Mouse (Mus musculus) heart, postnatal 0 days (tissue): ENCODE results near the gene Slc13a3. TPM values are rescaled to one million over a fixed set of nuclear protein-coding genes. Genes with fewer than 3 reads are reported as not detected.

Experiments
- ATAC-seq: fragments of 200-750 bp; cut with Nextera tagmentation; 2 replicates; pipeline ENCODE4 v1.8.0; 2017; ENCODE audit warnings: low read depth, moderate number of reproducible peaks, moderate library complexity; ENCODE audit not compliant: insufficient read depth
- DNase-seq: peaks from one replicate; pipeline ENCODE4 v3.0.0-alpha.2; 2016; ENCODE audit warnings: low spot score
- H3K27ac ChIP-seq: fragments of 300-500 bp; sonication (generic); 2 replicates; pipeline ENCODE4 v1.5.1; 2014; ENCODE audit warnings: low read depth, mild to moderate bottlenecking
- H3K27me3 ChIP-seq: fragments of 300-500 bp; sonication (generic); 2 replicates; pipeline ENCODE4 v1.6.1; 2014; ENCODE audit warnings: low read length, mixed read lengths; ENCODE audit not compliant: control insufficient read depth, insufficient read depth
- H3K36me3 ChIP-seq: fragments of 300-500 bp; sonication (generic); replicated peaks from 2 replicates; pipeline ENCODE4 v1.6.1; 2014; ENCODE audit warnings: low read length, mixed read lengths; ENCODE audit not compliant: control insufficient read depth, insufficient read depth
- H3K4me1 ChIP-seq: fragments of 300-500 bp; sonication (generic); 2 replicates; pipeline ENCODE4 v1.6.1; 2014; ENCODE audit warnings: antibody characterized with exemption; ENCODE audit not compliant: control insufficient read depth, insufficient read depth
- H3K4me2 ChIP-seq: fragments of 300-500 bp; sonication (generic); 2 replicates; pipeline ENCODE4 v1.6.1; 2014; ENCODE audit warnings: low read depth, mild to moderate bottlenecking, low read length, moderate library complexity
- H3K4me3 ChIP-seq: fragments of 300-500 bp; sonication (generic); 2 replicates; pipeline ENCODE4 v1.5.1; 2014; ENCODE audit warnings: low read depth, low read length
- H3K9ac ChIP-seq: fragments of 300-500 bp; sonication (generic); replicated peaks from 2 replicates; pipeline ENCODE4 v1.6.1; 2014; ENCODE audit warnings: low read depth, low read length, mixed read lengths
- H3K9me3 ChIP-seq: fragments of 300-500 bp; sonication (generic); replicated peaks from 2 replicates; pipeline ENCODE4 v1.6.1; 2016; ENCODE audit warnings: low read length; ENCODE audit not compliant: control insufficient read depth
- CTCF ChIP-seq: IDR thresholded peaks from 2 replicates; pipeline ENCODE4 v1.5.1; 2016; ENCODE audit warnings: antibody characterized with exemption, control low read depth, low read depth
- EP300 ChIP-seq: IDR thresholded peaks from 2 replicates; pipeline ENCODE4 v1.6.1; 2016; ENCODE audit warnings: antibody characterized with exemption, low read depth
- WGBS: fragments of 180-500 bp; shearing (Covaris S2); extraction: QIAGEN DNeasy Blood & Tissue Kit; methylation state at CpG from one replicate; pipeline ENCODE4 v1.1.7; 2014; 5-methylcytosine and 5-hydroxymethylcytosine counted together
- polyA plus RNA-seq: library from polyadenylated mRNA; unstranded; fragments of >200 nt; fragmentation: Nextera tagmentation; extraction: Ambion mirVana; gene quantifications from 2 replicates; pipeline ENCODE4 v1.2.1, GENCODE M21; 2015
- total RNA-seq: library from RNA; depleted of rRNA; stranded (reverse); fragments of >200 nt; gene quantifications from 2 replicates; pipeline ENCODE4 v1.2.3, GENCODE M21; 2014; ENCODE audit warnings: low replicate concordance

The Slc13a3 gene
- total and polyA plus RNA-seq, 2 experiments from 2014 or later: 0.16 TPM; not detected in 1

- 64% methylated on average over 12 of the region's 12 CpGs for WGBS
- Histone ChIP-seq H3K36me3 (no peaks in the 10 kb centered on the region), H3K9me3 (no peaks in the 10 kb centered on the region), H3K27ac (no peak overlapping the region), H3K4me3 (no peak overlapping the region), H3K9ac (no peak overlapping the region), H3K4me2 (no peak overlapping the region), H3K4me1 (no peaks in the 10 kb centered on the region), H3K27me3 (no peaks in the 10 kb centered on the region)
- no peak for ATAC-seq
- DNase-seq: no peak
- no peak for TF ChIP-seq CTCF
- no peak for TF ChIP-seq EP300
Observed at GRCm38 (mm10) chr2:165452730-165453693, 20.0 kb downstream of the Slc13a3 start.

GRCm38 (mm10) chr2:165448475-165448874 lies 24.6 kb downstream of the Slc13a3 start:
- WGBS: 75% methylated on average over 9 of the region's 9 CpGs
- ATAC-seq (no peak), DNase-seq (no peak)

GRCm38 (mm10) chr2:165444861-165445260 lies 28.2 kb downstream of the Slc13a3 start:
- WGBS: 65% methylated on average over 3 of the region's 3 CpGs
- Histone ChIP-seq H3K4me2 (no peak overlapping the region), H3K4me3 (no peak overlapping the region), H3K36me3 (no peaks in the 10 kb centered on the region), H3K9ac (no peak overlapping the region), H3K27ac (no peak overlapping the region), H3K27me3 (no peaks in the 10 kb centered on the region), H3K9me3 (no peaks in the 10 kb centered on the region), H3K4me1 (no peaks in the 10 kb centered on the region)
- no peak for ATAC-seq
- no peak for DNase-seq
- TF ChIP-seq EP300: no peak
- TF ChIP-seq CTCF: no peak

More at GRCm38 (mm10) chr2:165448475-165448874, 24.6 kb downstream of the Slc13a3 start:
- H3K9ac ChIP-seq: no peak overlapping the region
- H3K36me3 ChIP-seq: no peaks in the 10 kb centered on the region
- H3K27me3 ChIP-seq: no peaks in the 10 kb centered on the region
- H3K27ac ChIP-seq: no peak overlapping the region
- H3K9me3 ChIP-seq: no peaks in the 10 kb centered on the region
- TF ChIP-seq EP300 (no peak), CTCF (no peak)
- H3K4me3 ChIP-seq: no peak overlapping the region
- H3K4me2 ChIP-seq: no peak overlapping the region
- H3K4me1 ChIP-seq: no peaks in the 10 kb centered on the region

DNA sequence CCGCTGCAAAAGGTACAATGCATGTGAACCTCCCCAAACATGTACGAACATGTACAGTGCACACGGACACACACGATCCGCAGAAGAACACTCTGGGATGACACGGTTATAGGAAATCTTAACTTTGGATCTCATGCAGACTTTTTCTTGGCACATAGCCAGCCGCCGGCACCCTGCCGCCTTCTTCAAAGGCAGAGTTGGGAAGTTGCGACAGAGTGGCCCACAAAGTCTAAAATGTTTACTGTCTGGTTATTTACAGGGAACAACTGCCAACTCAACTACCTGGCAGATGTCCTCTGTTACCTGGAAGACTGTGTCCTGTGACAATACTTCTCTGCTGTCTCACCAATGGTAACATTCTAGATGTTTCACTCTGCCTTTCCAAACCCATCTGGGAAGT lies 30.0 kb downstream of the Slc13a3 start:
- 68% methylated on average over 10 of the region's 10 CpGs for WGBS
- ATAC-seq: no peak
- H3K9ac ChIP-seq: no peak overlapping the region

GRCm38 (mm10) chr2:165441613-165442012 lies 31.4 kb downstream of the Slc13a3 start:
- Histone ChIP-seq H3K9ac (no peak overlapping the region), H3K4me1 (no peaks in the 10 kb centered on the region), H3K27ac (no peak overlapping the region), H3K9me3 (no peaks in the 10 kb centered on the region), H3K4me2 (no peak overlapping the region), H3K4me3 (no peak overlapping the region), H3K36me3 (no peaks in the 10 kb centered on the region), H3K27me3 (no peaks in the 10 kb centered on the region)
- ATAC-seq: no peak
- TF ChIP-seq CTCF (no peak), EP300 (no peak)
- WGBS: 62% methylated on average over 4 of the region's 4 CpGs
- no peak for DNase-seq

More for the DNA sequence above, 30.0 kb downstream of the Slc13a3 start:
- Histone ChIP-seq H3K27ac (no peak overlapping the region), H3K36me3 (no peaks in the 10 kb centered on the region), H3K4me2 (no peak overlapping the region), H3K4me1 (no peaks in the 10 kb centered on the region), H3K4me3 (no peak overlapping the region), H3K27me3 (no peaks in the 10 kb centered on the region), H3K9me3 (no peaks in the 10 kb centered on the region)
- TF ChIP-seq EP300 (no peak), CTCF (no peak)
- DNase-seq: no peak
